Mouse (Mus musculus) olfactory bulb, adult 2 months (tissue): ENCODE measurements around the gene Mlx.

Experiments
- CTCF ChIP-seq: fragments of 200-500 bp; IDR thresholded peaks from 2 replicates; pipeline ENCODE4 v1.5.1; 2012; ENCODE audit warnings: low read depth, mild to moderate bottlenecking, low read length, moderate library complexity; ENCODE audit not compliant: insufficient read depth
- POLR2A ChIP-seq: fragments of 200-500 bp; IDR thresholded peaks from 2 replicates; pipeline ENCODE4 v1.6.1; 2012; ENCODE audit warnings: mild to moderate bottlenecking, low read depth, low read length, moderate library complexity; ENCODE audit not compliant: insufficient read depth

DNA sequence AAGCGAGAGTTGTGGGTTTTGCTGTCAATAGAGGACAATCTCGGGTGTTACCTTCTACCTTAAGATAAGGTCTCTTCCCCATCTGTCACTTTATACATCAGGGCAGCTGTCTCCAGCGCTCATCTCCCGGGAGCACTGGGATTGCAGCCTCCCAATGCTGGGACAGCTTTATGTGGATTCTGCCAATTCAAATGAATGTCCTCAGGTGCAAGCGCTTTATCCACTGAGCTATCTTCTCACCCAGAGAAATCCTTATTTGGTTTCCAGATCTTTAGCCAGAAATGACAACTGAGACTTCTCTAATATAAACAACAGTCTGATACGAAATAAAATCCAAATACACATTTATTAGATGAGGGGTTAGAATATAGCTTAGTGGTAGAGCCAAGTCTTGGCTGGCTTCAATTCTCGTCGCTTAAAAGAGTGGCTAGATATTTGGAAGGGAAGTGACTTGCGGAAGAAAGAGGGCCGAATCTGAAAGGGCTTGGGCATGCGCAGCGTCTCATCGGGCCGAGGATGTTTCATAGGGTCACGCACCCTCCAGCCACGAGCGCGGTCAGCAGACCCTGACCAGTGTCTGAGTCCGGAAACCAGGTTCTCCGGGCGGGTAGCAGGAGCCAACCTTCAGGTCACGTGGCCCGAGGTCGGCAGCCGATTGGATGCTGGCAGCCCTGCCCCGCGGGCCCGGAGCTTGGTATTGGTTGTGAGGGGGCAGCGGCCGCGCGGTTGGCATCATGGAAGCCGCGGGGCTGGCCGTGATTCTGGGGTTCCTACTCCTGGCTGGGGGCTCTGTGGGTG lies 17.5 kb upstream of the Mlx start, which contains the start of gene Naglu:
- TF ChIP-seq POLR2A (peak; percentile 87), CTCF (no peak)
